Mouse (Mus musculus) hindbrain, postnatal 0 days (tissue): Measurements from ENCODE around the gene Ahsg. TPM values are rescaled to one million over a fixed set of nuclear protein-coding genes. Genes with fewer than 3 reads are reported as not detected.
"Not testable (repeated sequence)": the region's sequence is repeated elsewhere in the genome, so short reads cannot be mapped to it uniquely, and the experiment has no call there.

Experiments
- ATAC-seq: fragments of 200-750 bp; cut with Nextera tagmentation; 2 replicates; pipeline ENCODE4 v1.8.0; 2017; ENCODE audit warnings: mild to moderate bottlenecking, moderate TSS enrichment, moderate library complexity
- DNase-seq: peaks from one replicate; pipeline ENCODE4 v3.0.0-alpha.2; 2015; ENCODE audit warnings: low spot score
- H3K27ac ChIP-seq: fragments of 300-500 bp; sonication (generic); 2 replicates; pipeline ENCODE4 v1.5.1; 2014; ENCODE audit warnings: mild to moderate bottlenecking
- H3K27me3 ChIP-seq: fragments of 300-500 bp; sonication (generic); 2 replicates; pipeline ENCODE4 v1.6.1; 2014; ENCODE audit warnings: low read length, mixed read lengths; ENCODE audit not compliant: insufficient read depth
- H3K36me3 ChIP-seq: fragments of 300-500 bp; sonication (generic); 2 replicates; pipeline ENCODE4 v1.6.1; 2014; ENCODE audit warnings: low read length, mixed read lengths; ENCODE audit not compliant: insufficient read depth
- H3K4me1 ChIP-seq: fragments of 300-500 bp; sonication (generic); 2 replicates; pipeline ENCODE4 v1.6.1; 2014; ENCODE audit warnings: antibody characterized with exemption, low read length, mixed read lengths; ENCODE audit not compliant: insufficient read depth
- H3K4me2 ChIP-seq: fragments of 300-500 bp; sonication (generic); 2 replicates; pipeline ENCODE4 v1.6.1; 2014; ENCODE audit warnings: low read depth, mild to moderate bottlenecking, low read length, moderate library complexity, mixed read lengths
- H3K4me3 ChIP-seq: fragments of 300-500 bp; sonication (generic); 2 replicates; pipeline ENCODE4 v1.5.1; 2014; ENCODE audit warnings: low read length
- H3K9ac ChIP-seq: fragments of 300-500 bp; sonication (generic); replicated peaks from 2 replicates; pipeline ENCODE4 v1.6.1; 2014; ENCODE audit warnings: mild to moderate bottlenecking, low read length, moderate library complexity, mixed read lengths
- H3K9me3 ChIP-seq: fragments of 300-500 bp; sonication (generic); 2 replicates; pipeline ENCODE4 v1.6.1; 2016; ENCODE audit warnings: low read length, mixed read lengths
- CTCF ChIP-seq: IDR thresholded peaks from 2 replicates; pipeline ENCODE4 v1.5.1; 2016; ENCODE audit warnings: antibody characterized with exemption, control low read depth, low read depth
- WGBS: fragments of 180-500 bp; shearing (Covaris S2); extraction: QIAGEN DNeasy Blood & Tissue Kit; methylation state at CpG from one replicate; pipeline ENCODE4 v1.1.7; 2014; 5-methylcytosine and 5-hydroxymethylcytosine counted together
- polyA plus RNA-seq: library from polyadenylated mRNA; unstranded; fragments of >200 nt; fragmentation: Nextera tagmentation; extraction: Ambion mirVana; gene quantifications from 2 replicates; pipeline ENCODE4 v1.2.1, GENCODE M21; 2015
- total RNA-seq: library from RNA; depleted of rRNA; stranded (reverse); fragments of >200 nt; gene quantifications from 2 replicates; pipeline ENCODE4 v1.2.3, GENCODE M21; 2014; rRNA removed

Gene Ahsg
- total and polyA plus RNA-seq, 2 experiments from 2014 or later, result not detected

DNA sequence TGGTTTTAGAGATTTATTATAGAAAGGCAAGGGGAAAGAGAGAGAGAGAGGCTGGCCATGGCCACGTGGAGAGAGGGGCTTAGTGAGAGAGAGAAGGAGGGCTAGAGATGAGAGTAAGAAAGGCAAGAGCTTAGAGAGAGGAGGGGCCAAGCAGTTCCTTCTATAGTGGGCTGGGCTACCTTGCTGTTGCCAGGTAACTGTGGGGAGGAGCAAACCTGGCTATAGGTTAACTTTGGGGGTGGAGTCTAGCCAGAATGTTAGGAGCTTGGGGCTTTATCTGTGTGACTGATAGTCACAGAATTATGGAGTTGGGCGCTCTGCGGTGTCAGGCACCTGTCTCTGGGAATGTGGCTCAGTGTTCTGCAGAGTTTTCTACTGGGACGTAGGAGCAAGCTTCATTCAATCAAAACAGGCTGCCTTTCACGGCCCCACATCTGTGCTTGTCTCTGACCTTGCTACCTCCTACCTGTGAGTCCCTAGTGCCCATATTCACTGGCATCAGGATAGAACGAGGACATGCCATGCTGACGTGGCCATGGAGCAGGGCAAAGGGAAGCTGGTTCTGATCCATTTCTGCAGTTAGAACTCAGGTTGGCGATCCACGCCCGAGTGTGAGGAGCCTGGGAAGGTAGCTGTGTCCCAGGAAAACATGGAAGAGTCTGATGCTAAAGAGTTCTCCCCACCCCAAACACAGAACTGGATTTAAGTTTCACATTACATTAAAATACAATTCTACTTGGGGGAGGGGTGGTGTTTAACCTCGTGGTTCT lies 40.5 kb downstream of the Ahsg start:
- Histone ChIP-seq H3K9me3 (no peaks in the 10 kb centered on the region), H3K4me3 (no peak overlapping the region), H3K27me3 (no peaks in the 10 kb centered on the region), H3K36me3 (no peaks in the 10 kb centered on the region), H3K4me2 (no peak overlapping the region), H3K9ac (no peak overlapping the region), H3K27ac (no peak overlapping the region), H3K4me1 (no peaks in the 10 kb centered on the region)
- ATAC-seq (no peak), DNase-seq (no peak)
- no peak for TF ChIP-seq CTCF
- WGBS, result 87% methylated on average over 11 of the region's 11 CpGs

- H3K4me2 ChIP-seq, result no peak overlapping the region
- no peaks in the 10 kb centered on the region for H3K4me1 ChIP-seq
- WGBS, result 92% methylated on average over 12 of the region's 12 CpGs
- no peaks in the 10 kb centered on the region for H3K36me3 ChIP-seq
- no peak for TF ChIP-seq CTCF
- peaks cover 2% of the 10 kb centered on the region; the same call in 1 of the 2 replicates for H3K9me3 ChIP-seq
- no peak overlapping the region for H3K27ac ChIP-seq
- no peak overlapping the region for H3K9ac ChIP-seq
- H3K27me3 ChIP-seq, result no peaks in the 10 kb centered on the region
- H3K4me3 ChIP-seq, result no peak overlapping the region
- DNase-seq (no peak), ATAC-seq (no peak)
These were observed 46.6 kb downstream of the Ahsg start for GRCm38 (mm10) chr16:22937631-22938030.

DNA sequence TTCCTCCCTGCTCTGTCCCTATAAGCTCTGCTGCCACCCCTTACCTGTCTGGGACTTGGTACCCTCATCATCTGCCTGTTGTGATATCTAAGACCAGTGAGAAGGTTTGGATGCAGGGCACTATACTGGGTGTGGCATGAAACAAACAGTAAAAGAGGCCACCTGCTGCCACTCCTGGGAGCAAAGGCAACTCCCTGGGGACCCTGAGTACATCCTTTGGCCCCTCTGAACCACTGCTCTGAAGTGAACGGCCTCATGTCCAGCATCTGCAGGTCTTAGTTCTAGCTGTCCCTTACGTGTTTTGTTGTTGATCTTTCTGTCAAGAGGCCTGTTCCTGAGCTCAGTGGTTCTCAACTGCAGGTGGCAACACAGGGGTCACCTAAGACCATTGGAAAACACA lies 47.5 kb downstream of the Ahsg start:
- Histone ChIP-seq H3K4me3 (no peak overlapping the region), H3K4me2 (no peak overlapping the region), H3K9me3 (peaks cover 2% of the 10 kb centered on the region; the same call in 1 of the 2 replicates), H3K4me1 (no peaks in the 10 kb centered on the region), H3K36me3 (no peaks in the 10 kb centered on the region), H3K27ac (no peak overlapping the region), H3K27me3 (no peaks in the 10 kb centered on the region), H3K9ac (no peak overlapping the region)
- ATAC-seq (no peak), DNase-seq (no peak)
- 75% methylated on average over 2 of the region's 2 CpGs for WGBS
- TF ChIP-seq CTCF, result no peak

- Histone ChIP-seq H3K4me1 (no peaks in the 10 kb centered on the region), H3K4me2 (no peak overlapping the region), H3K9ac (no peak overlapping the region), H3K36me3 (no peaks in the 10 kb centered on the region), H3K9me3 (peaks cover 2% of the 10 kb centered on the region; the same call in 1 of the 2 replicates), H3K4me3 (no peak overlapping the region), H3K27me3 (no peaks in the 10 kb centered on the region), H3K27ac (no peak overlapping the region)
- TF ChIP-seq CTCF, result no peak
- no peak for DNase-seq
- WGBS, result 82% methylated on average over 8 of the region's 8 CpGs
- ATAC-seq, result no peak
These were observed 48.1 kb downstream of the Ahsg start for GRCm38 (mm10) chr16:22939120-22939695.

DNA sequence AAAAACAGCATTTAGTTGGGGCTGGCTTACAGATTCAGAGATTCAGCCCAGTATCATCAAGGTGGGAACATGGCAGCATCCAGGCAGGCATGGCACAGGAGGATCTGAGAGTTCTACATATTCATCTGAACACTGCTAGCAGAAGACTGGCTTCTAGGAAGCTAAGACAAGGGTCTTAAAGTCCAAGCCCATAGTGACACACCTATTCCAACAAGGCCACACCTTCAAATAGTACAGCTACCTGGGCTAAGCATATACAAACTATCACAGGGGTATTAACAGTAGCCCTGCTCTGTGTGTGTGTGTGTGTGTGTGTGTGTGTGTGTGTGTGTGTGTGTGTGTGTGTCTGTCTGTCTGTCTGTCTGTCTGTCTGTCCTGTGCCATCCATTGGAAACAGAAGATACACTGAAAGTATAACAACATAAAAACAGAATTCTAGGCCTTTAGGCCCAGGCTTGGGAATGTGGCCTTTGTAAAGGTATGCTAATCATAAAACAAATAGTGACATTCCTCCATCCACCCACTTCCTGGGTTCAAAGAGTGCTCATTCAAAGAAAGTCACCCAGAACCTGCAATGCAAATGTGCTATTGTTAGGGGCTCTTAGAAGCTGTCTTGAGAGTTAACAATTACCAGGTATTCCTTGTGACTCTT lies 50.9 kb downstream of the Ahsg start:
- not testable (repeated sequence) for DNase-seq, H3K27me3 ChIP-seq, ATAC-seq

DNA sequence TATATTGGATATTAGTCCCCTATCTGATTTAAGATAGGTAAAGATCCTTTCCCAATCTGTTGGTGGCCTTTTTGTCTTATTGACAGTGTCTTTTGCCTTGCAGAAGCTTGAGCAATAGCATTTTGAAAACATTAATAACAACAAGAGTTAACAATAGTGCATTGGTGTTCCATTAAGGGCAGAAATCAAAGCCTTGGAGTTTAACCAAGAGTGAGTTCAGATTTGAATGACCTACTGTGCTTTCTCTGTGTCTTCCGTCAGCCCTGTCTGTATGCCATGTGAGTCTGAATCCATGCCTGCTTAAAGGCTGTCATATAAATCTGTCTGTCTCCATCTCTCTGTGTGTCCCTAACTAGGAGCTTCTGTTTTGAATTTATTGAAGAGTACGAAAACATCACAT lies 56.3 kb downstream of the Ahsg start:
- WGBS, result 82% methylated on average over 2 of the region's 2 CpGs
- no peak overlapping the region for H3K9ac ChIP-seq
- H3K27me3 ChIP-seq, result no peaks in the 10 kb centered on the region
- H3K36me3 ChIP-seq, result no peaks in the 10 kb centered on the region
- no peak for ATAC-seq
- no peak for DNase-seq
- no peak for TF ChIP-seq CTCF
- H3K4me3 ChIP-seq, result no peak overlapping the region
- no peak overlapping the region for H3K4me2 ChIP-seq
- H3K4me1 ChIP-seq, result no peaks in the 10 kb centered on the region
- no peaks in the 10 kb centered on the region for H3K9me3 ChIP-seq
- H3K27ac ChIP-seq, result no peak overlapping the region

More for the DNA sequence above, 50.9 kb downstream of the Ahsg start:
- not testable (repeated sequence) for H3K36me3 ChIP-seq, H3K9ac ChIP-seq, H3K9me3 ChIP-seq, H3K4me2 ChIP-seq, H3K27ac ChIP-seq, H3K4me3 ChIP-seq, H3K4me1 ChIP-seq

Other genes with a start within 250 kb of the Ahsg start
- gene Dgkg, start 234.1 kb upstream of the Ahsg start, total RNA-seq, result 10.3 and 12.5 TPM in 2 replicates
- gene Dgkg, start 234.1 kb upstream of the Ahsg start, polyA plus RNA-seq, result 6.1 and 6.5 TPM in 2 replicates
- gene Crygs, start 79.7 kb upstream of the Ahsg start, total RNA-seq, result not detected in 2 replicates
- 0.28 and 0.35 TPM in 2 replicates for gene Crygs, start 79.7 kb upstream of the Ahsg start, polyA plus RNA-seq
- 13.2 and 16.9 TPM in 2 replicates for gene Tbccd1, start 33.6 kb upstream of the Ahsg start, total RNA-seq
- 17.2 and 17.5 TPM in 2 replicates for gene Tbccd1, start 33.6 kb upstream of the Ahsg start, polyA plus RNA-seq
- gene Dnajb11, start 33.4 kb upstream of the Ahsg start, total RNA-seq, result 41.2 and 58.9 TPM in 2 replicates
- gene Dnajb11, start 33.4 kb upstream of the Ahsg start, polyA plus RNA-seq, result 86.9 and 87.1 TPM in 2 replicates
- not detected in 2 replicates for gene Fetub, start 27.1 kb downstream of the Ahsg start, total RNA-seq
- gene Fetub, start 27.1 kb downstream of the Ahsg start, polyA plus RNA-seq, result 0.10 TPM in 1 of 2 replicates, not detected in the other
- gene Hrg, start 59.8 kb downstream of the Ahsg start, total RNA-seq, result not detected in 2 replicates
- not detected in 2 replicates for gene Hrg, start 59.8 kb downstream of the Ahsg start, polyA plus RNA-seq
- gene Kng2, start 138.2 kb downstream of the Ahsg start, total RNA-seq, result not detected in 2 replicates
- 0.11 TPM in 2 replicates for gene Kng2, start 138.2 kb downstream of the Ahsg start, polyA plus RNA-seq
- not detected in 2 replicates for gene Kng1, start 166.6 kb downstream of the Ahsg start, total RNA-seq
- gene Kng1, start 166.6 kb downstream of the Ahsg start, polyA plus RNA-seq, result 0.16 TPM in 1 of 2 replicates, not detected in the other
- 490 and 513 TPM in 2 replicates for gene Eif4a2, start 216.2 kb downstream of the Ahsg start, total RNA-seq
- 260 and 265 TPM in 2 replicates for gene Eif4a2, start 216.2 kb downstream of the Ahsg start, polyA plus RNA-seq
- 8.6 and 22.1 TPM in 2 replicates for gene Rfc4, start 236.5 kb downstream of the Ahsg start, total RNA-seq
- gene Rfc4, start 236.5 kb downstream of the Ahsg start, polyA plus RNA-seq, result 31.6 and 35.7 TPM in 2 replicates